Mouse (Mus musculus) WW6 (cell line): ENCODE measurements around the gene Dusp21.
A peak's percentile ranks its signal among the peaks of the same experiment; 100 is the strongest.

Experiments
- DNase-seq: peaks from one replicate; pipeline ENCODE4 v3.0.0-alpha.2; 2013; ENCODE audit warnings: low read depth, low spot score

Dusp21 gene

GRCm38 (mm10) chrX:18145557-18145956, at the start of gene Dusp21:
Gene Dusp21, plus strand, starts transcription at chrX:18145857.
- DNase-seq = no peak

- DNase-seq = no peak
These were observed 15.2 kb downstream of the Dusp21 start for GRCm38 (mm10) chrX:18160734-18161442.

GRCm38 (mm10) chrX:18161796-18162191, 16.1 kb downstream of the Dusp21 start:
- no peak for DNase-seq

DNA sequence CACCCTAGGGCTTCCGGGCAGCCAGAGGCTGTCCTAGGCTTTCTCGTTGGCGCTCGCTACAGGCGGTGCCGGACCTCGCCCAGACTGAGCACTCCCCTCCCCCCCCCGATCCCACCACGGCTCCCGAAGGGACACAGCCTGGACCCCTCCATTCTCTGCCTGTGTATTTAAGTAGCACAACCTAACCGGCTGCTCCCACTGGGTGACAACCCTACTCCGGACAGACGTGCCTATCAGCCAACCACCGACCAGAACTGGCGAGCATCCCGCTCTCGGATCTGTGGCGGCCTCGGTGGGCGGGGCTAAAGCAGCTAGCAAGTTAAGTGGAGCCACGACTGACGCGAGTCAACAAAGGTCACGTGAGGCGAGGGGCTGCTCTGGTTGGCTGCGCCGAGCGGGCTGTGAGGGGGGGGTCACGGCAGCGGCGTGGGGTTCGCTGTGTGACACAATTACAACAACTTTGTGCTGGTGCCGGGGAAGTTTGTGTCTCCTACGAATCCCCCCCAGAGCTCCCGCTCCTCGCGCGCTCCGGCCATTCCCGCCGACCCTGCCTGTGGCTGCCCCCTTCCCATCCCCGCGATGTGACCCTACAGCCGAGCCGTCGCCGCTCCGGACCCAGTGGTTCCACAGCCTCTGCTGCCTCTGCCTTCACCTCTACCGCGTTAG, 16.7 kb downstream of the Dusp21 start, which contains the start of gene Kdm6a:
TSS of gene Kdm6a (plus strand) at position 384 of the 666 bp plus-strand sequence.
- peak; percentile 72 for DNase-seq

DNA sequence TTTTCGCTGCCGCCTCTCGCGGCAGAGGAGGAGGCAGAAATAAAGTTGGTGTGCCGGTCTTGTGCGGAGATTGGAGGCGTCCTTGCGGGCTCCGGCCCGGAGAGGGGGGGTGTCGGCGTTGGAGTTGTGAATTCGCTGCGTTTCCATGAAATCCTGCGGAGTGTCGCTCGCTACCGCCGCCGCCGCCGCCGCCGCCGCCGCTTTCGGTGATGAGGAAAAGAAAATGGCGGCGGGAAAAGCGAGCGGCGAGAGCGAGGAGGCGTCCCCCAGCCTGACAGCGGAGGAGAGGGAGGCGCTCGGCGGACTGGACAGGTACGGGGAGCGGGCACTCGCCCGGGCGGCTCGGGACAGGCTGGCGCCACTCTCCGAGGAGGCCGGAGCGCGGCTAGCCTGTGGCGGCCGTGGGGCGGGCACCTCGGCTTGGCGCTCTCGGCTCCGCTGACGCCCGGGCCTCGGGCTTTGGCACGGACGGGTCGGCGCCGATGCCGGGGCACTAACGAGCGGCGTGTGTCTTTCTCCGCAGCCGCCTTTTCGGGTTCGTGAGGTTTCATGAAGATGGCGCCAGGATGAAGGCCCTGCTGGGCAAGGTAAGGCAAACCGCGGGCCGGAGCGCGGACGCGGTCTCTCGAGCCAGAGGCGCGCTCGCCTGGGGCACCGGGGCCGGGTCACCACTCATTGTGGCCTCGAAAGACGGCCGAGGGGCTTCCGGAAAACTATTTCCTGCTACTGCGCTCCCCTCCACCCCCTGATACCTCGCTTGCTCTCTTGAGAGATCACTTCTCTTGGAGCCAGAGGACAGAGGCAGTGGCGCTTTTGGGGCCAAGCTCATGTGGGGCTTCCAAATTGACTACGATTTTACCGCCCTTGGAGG, 17.4 kb downstream of the Dusp21 start:
- no peak for DNase-seq

DNA sequence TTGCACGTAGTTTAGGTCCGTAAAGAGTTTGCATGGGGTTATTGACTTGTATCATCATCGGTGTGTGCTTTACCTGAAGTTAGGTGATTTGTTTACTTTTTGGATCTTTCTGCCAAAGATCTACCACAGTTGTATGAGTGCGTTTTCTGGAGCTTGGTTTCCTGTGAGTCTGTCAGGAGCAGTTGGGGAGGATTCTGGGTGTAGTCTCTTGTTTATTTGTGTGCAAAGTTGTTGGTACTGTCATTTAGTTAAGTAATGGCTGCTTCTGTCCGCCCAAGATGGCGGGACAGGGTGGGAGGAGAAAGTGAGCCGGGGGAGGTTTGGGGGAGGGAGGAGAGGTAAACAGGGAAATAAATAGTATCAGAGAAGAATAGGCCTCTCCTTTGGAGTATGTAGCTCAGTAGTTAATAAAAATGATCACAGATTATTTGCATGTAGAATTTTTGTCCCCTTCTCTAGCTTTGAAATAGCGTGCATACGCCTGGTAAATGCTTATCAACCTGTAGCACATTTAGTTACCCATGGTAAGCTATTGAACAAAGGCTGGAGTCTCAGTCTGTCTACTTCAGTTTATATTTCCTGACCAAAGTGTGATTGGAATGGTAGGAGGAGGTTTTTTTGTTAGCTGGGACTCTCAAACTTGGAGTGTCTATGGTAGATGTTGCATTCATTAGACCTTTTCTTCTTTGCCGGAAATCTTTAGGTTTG, 18.4 kb downstream of the Dusp21 start:
- no peak for DNase-seq

GRCm38 (mm10) chrX:18165121-18165520, 19.5 kb downstream of the Dusp21 start:
- no peak for DNase-seq

- no peak for DNase-seq
These were observed 21.3 kb downstream of the Dusp21 start for GRCm38 (mm10) chrX:18166961-18167360.

DNA sequence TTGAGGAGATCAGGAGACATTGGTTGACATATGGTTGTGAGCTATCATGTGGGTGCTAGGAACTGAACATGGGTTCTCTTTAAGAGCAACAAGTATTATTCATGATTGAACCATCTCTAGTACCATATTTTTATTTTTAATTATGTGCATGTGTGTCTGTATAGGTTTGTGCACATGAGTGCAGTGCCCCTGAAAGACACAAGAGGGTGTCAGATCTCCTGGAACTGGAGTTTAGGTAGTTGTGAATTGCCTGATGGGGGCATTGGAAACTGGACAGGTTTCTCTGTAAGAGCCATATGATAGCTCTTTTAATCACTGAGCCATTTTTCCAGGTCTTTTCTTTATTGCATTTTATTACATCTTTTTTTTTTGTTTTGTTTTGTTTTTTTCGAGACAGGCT, 23.3 kb downstream of the Dusp21 start:
- no peak for DNase-seq

- no peak for DNase-seq
These were observed 29.2 kb downstream of the Dusp21 start for GRCm38 (mm10) chrX:18174831-18175230.

DNA sequence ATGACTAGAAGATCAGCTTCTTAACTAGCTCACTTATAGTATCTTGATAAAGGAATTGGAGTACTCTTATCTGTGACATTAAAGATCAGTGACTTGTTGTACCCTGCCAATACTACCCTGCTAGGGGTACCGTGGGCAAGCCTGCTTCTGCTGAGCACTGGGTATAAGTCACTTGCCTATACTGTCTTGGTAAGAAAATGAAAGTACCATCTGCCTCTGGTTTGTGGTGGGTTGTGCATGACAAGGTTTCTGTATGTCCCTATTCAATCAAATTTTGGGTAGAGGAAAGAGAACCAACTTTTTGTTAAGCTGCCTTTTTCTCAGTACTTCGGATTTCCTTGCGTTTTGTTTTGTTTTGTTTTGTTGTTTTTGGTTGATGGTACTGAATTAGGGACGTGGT, 32.1 kb downstream of the Dusp21 start:
- no peak for DNase-seq

GRCm38 (mm10) chrX:18179492-18179891, 33.8 kb downstream of the Dusp21 start:
- no peak for DNase-seq

GRCm38 (mm10) chrX:18187203-18187602, 41.5 kb downstream of the Dusp21 start:
- no peak for DNase-seq

- no peak for DNase-seq
These were observed 42.6 kb downstream of the Dusp21 start for GRCm38 (mm10) chrX:18188293-18188692.
